Mouse (Mus musculus): ENCODE measurements around the gene Gse1.

DNA sequence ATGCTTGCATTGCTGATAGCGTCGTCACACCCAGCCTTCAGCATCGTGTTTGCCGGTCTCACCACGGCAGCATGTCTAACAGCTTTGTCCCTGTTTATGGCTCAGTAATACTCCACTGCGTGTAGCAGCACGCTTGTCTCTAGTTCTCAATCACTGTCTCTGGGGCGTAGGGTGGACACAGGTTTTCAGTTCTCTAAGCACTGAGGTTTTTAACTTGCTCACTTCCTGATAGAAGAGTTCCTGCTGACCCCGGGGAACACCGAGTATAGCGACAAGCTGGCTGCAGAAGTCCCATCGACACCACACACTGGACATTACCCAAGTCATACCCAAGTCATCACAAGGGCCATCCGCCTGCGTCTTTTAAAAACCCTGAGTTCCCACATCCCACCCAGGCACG, 207.5 kb downstream of the Gse1 start:
- no peak for TF ChIP-seq CTCF (conservative IDR thresholded peaks at IDR 0.05; ENCODE audit: low read length)
- no peak for TF ChIP-seq NANOG (IDR thresholded peaks at IDR 0.05; ENCODE audit: borderline replicate concordance, low read length)
- no peak for TF ChIP-seq POU5F1 (IDR thresholded peaks at IDR 0.05; ENCODE audit: borderline replicate concordance, low read length)

Measured in E14TG2a.4 (cell line).